13 mouse cellular contexts compared by ENCODE assay signal in genomic region chr10:128522351-128522750, GRCm38 (mm10). TPM values are rescaled to one million over a fixed set of nuclear protein-coding genes. Genes with fewer than 3 reads are reported as not detected.
DNase-seq lines count a peak whose midpoint lies in the region.
"Had no signal": no experiment of that assay in that cellular context is flagged by ENCODE, and none has a peak within 500 bp of the region (broad histone marks: within the 10 kb centered on the region; RNA-seq: fewer than 3 reads in every experiment).

No protein-coding gene starts in this region.

- peak; percentile 90 for DNase-seq in heart, adult 11 months
- DNase-seq in heart, adult 18-20 months: no peak
- DNase-seq: adrenal gland, adult 2 months; adrenal gland, adult 8-10 months; adrenal gland, postnatal 10 days; adrenal gland, postnatal 14 days; adrenal gland, postnatal 25 days; adrenal gland, postnatal 36 days; B cell, adult 2 months; cerebellum, adult 11 months; cerebellum, adult 11-12 months; cerebellum, adult 18-20 months; cerebellum, adult 2 months had no signal

RNA-seq across cellular contexts. Expression of gene Esyt1, which starts 3.3 kb away (rescaled TPM):
- total RNA-seq in heart, adult 18-20 months (2021): 10 to 100 TPM; 15.9 to 19.9 TPM

RNA-seq across cellular contexts. Expression of gene Myl6b, which starts 23.9 kb away (rescaled TPM):
- 1 to 10 TPM; 3.2 to 3.3 TPM for total RNA-seq in heart, adult 18-20 months (2021)

RNA-seq across cellular contexts. Expression of gene Zc3h10, which starts 25.2 kb away (rescaled TPM):
- total RNA-seq in heart, adult 18-20 months (2021): 1 to 10 TPM; 7.7 to 8.2 TPM

RNA-seq across cellular contexts. Expression of gene Rpl41, which starts 26.8 kb away (rescaled TPM):
- total RNA-seq in heart, adult 18-20 months (2021): 1,000 to 10,000 TPM; 1,490 to 1,551 TPM

RNA-seq across cellular contexts. Expression of gene Myl6, which starts 28.4 kb away (rescaled TPM):
- 100 to 1,000 TPM; 253 to 273 TPM for total RNA-seq in heart, adult 18-20 months (2021)
